Mouse (Mus musculus) heart, postnatal 0 days (tissue): Measurements from ENCODE around the gene Gm42421.

ENCODE experiments used
- CTCF ChIP-seq: IDR thresholded peaks from 2 replicates; pipeline ENCODE4 v1.5.1; 2016; ENCODE audit warnings: antibody characterized with exemption, control low read depth, low read depth
- EP300 ChIP-seq: IDR thresholded peaks from 2 replicates; pipeline ENCODE4 v1.6.1; 2016; ENCODE audit warnings: antibody characterized with exemption, low read depth

GRCm38 (mm10) chr5:143943231-143944125, 15.5 kb downstream of the Gm42421 start:
- TF ChIP-seq CTCF (no peak), EP300 (no peak)
